In the genomic region with DNA sequence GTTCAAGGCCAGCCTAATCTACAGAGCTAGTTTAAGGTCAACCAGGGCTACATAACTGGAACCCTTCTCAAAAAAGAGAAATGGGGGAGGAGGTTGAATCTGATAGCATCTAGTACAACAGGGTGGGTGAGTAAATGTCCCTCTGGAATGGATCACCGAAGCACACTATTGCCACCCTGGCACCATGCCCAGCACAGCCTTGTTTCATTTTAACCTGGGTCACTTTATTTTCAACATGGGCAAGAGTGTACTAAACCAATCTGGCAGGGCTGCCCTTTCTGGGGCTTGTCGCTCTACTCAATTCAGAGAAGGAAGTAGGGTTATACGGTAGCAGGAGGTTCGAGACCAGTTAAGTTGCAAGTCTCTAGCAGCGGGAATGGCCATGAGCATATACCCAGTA, we compare ENCODE assay signal across 19 mouse cellular contexts. TPM values are rescaled to one million over a fixed set of nuclear protein-coding genes. Genes with fewer than 3 reads are reported as not detected.
DNase-seq lines count a peak whose midpoint lies in the region; TF ChIP-seq lines count a peak whose summit lies in the region.
"Had no signal": no experiment of that assay in that cellular context is flagged by ENCODE, and none has a peak within 500 bp of the region (broad histone marks: within the 10 kb centered on the region; RNA-seq: fewer than 3 reads in every experiment).

No protein-coding gene starts in this region.

- 61% methylated on average over 5 of the region's 5 CpGs for WGBS in lung, adult 2 months

- H3K4me1 ChIP-seq in lung, adult 2 months (ENCODE audit: control insufficient read depth, insufficient read depth, low read length), result peaks cover 10% of the 10 kb centered on the region; the same call in 1 of the 2 replicates
- H3K4me1 ChIP-seq: limb, embryonic 10.5 days; midbrain, embryonic 13.5 days had no signal

- no peak for TF ChIP-seq POLR2A in lung, adult 2 months (IDR thresholded peaks at IDR 0.05; ENCODE audit: borderline replicate concordance, extremely low read depth, low read depth, low read length)

- H3K4me3 ChIP-seq in lung, adult 2 months (replicated peaks; ENCODE audit: extremely low read depth, low read depth, low read length), result no peak overlapping the region
- H3K4me3 ChIP-seq: embryonic facial prominence, embryonic 15.5 days; gastrocnemius, adult 2 months; hindbrain, embryonic 13.5 days; layer of hippocampus, adult 2 months; left cerebral cortex, adult 2 months; limb, embryonic 10.5 days; liver, embryonic 13.5 days; midbrain, embryonic 13.5 days had no signal

- peak; percentile 28 to 58 for DNase-seq in adrenal gland, adult (ENCODE audit: inconsistent age in 2 of 2, low spot score in 1 of 2)
- DNase-seq in adrenal gland, postnatal 4 days (ENCODE audit: low spot score in 2 of 2), result no peak
- DNase-seq in lung, adult 18-20 months, result peak; percentile 33 to 42
- no peak for DNase-seq in lung, adult 2 months
- DNase-seq in kidney, adult 9 months, result peak; percentile 90
- peak; percentile 66 to 73 for DNase-seq in kidney, postnatal 4 days
- DNase-seq in layer of hippocampus, postnatal 14 days (ENCODE audit: low spot score in 2 of 2), result no peak
- no peak for DNase-seq in layer of hippocampus, postnatal 25 days (ENCODE audit: extremely low spot score in 1 of 2, low spot score in 1 of 2)
- DNase-seq: cerebellum, adult 11 months; embryo, embryonic 11 days; gastrocnemius, adult 2 months; heart, postnatal 10 days; liver, embryonic 13.5 days had no signal

- TF ChIP-seq CTCF in lung, adult 2 months (IDR thresholded peaks at IDR 0.05; ENCODE audit: insufficient read depth, low read length), result no peak

RNA-seq across cellular contexts. Expression of gene Ptprj, which starts 31.9 kb away (rescaled TPM):
- 10 to 100 TPM; 31.3 to 32.4 TPM for total RNA-seq in adrenal gland, postnatal 4 days (2021)
- 10.1 and 16.0 TPM in 2 replicates for polyA plus RNA-seq in lung, adult 2 months (2012; rRNA removed)
- 100 to 1,000 TPM; 101 to 107 TPM for total RNA-seq in layer of hippocampus, postnatal 14 days (2021)
- total RNA-seq in layer of hippocampus, postnatal 25 days (2021), result 100 to 1,000 TPM; 118 to 129 TPM

Comparison
In these comparisons a context has a peak if more than half of its experiments do, and no peak if none do; other contexts are left out.
1. DNase-seq: peak in adrenal gland, adult (2 of 2), lung, adult 18-20 months (2 of 2), kidney, adult 9 months (single experiment) and kidney, postnatal 4 days (2 of 2); none in adrenal gland, postnatal 4 days (0 of 2), lung, adult 2 months (single experiment), layer of hippocampus, postnatal 14 days (0 of 2) and layer of hippocampus, postnatal 25 days (0 of 2).